Mouse (Mus musculus) small intestine, adult 2 months (tissue): ENCODE results near the gene Kif2a.

Source experiments
- CTCF ChIP-seq: fragments of 200-500 bp; IDR thresholded peaks from 2 replicates; pipeline ENCODE4 v1.5.1; 2012; ENCODE audit warnings: low read depth, mild to moderate bottlenecking, control low read depth, inconsistent platforms, low read length, moderate library complexity, mixed read lengths; ENCODE audit not compliant: insufficient replicate concordance, insufficient read length; ENCODE audit errors: extremely low read depth
- POLR2A ChIP-seq: fragments of 200-500 bp; IDR thresholded peaks from 2 replicates; pipeline ENCODE4 v1.6.1; 2012; ENCODE audit warnings: low read depth, mild to moderate bottlenecking, control low read depth, inconsistent platforms, low read length, moderate library complexity

DNA sequence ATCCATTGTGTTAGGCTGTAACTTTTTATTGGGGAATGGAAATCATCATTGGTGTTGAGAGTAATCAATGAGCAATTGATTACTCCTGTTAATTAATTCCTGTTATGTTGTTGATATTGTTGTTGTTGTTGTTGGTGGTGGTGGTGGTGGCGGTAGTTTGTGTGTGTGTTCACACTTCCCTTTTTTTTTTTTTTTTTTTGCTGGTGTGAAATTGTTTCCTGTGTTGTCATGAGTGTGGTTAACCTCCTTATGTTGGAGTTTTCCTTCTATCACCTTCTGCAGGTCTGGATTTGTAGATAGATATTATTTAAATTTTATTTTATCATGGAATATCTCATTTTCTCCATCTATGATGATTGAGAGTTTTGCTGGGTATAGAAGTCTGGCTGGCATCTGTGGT is 47.1 kb upstream of the Kif2a start:
- TF ChIP-seq CTCF = no peak
- TF ChIP-seq POLR2A = no peak
